Mouse (Mus musculus) bone marrow macrophage, adult 2 months (primary cell): ENCODE results near the gene Olfr718-ps1.

ENCODE experiments used
- CTCF ChIP-seq: IDR thresholded peaks from 2 replicates; pipeline ENCODE4 v1.5.1; 2012; ENCODE audit warnings: low read depth, mild to moderate bottlenecking, low read length, moderate library complexity
- POLR2A ChIP-seq: IDR thresholded peaks from 2 replicates; pipeline ENCODE4 v1.6.1; 2012; ENCODE audit warnings: mild to moderate bottlenecking, low read depth, low read length, borderline replicate concordance

GRCm38 (mm10) chr5:143175970-143176369 lies 28.6 kb upstream of the Olfr718-ps1 start:
- TF ChIP-seq POLR2A, result no peak
- TF ChIP-seq CTCF, result no peak
